Mouse (Mus musculus) forebrain, embryonic 11.5 days (tissue): ENCODE results near the gene Actb. TPM values are rescaled to one million over a fixed set of nuclear protein-coding genes. Genes with fewer than 3 reads are reported as not detected.

Experiments used
- ATAC-seq: fragments of 200-750 bp; cut with Nextera tagmentation; replicated peaks from 2 replicates; pipeline ENCODE4 v1.8.0; 2017; ENCODE audit warnings: moderate TSS enrichment; ENCODE audit not compliant: low FRiP score
- DNase-seq: peaks from one replicate; pipeline ENCODE4 v3.0.0-alpha.2; 2017; ENCODE audit warnings: low spot score
- H3K27ac ChIP-seq: fragments of 300-500 bp; sonication (generic); 2 replicates; pipeline ENCODE4 v1.5.1; 2014; ENCODE audit warnings: low read depth, low read length
- H3K27me3 ChIP-seq: fragments of 300-500 bp; sonication (generic); 2 replicates; pipeline ENCODE4 v1.6.1; 2014; ENCODE audit warnings: mild to moderate bottlenecking, low read length, mixed read lengths; ENCODE audit not compliant: control insufficient read depth, insufficient read depth
- H3K36me3 ChIP-seq: fragments of 300-500 bp; sonication (generic); 2 replicates; pipeline ENCODE4 v1.6.1; 2014; ENCODE audit warnings: mild to moderate bottlenecking, low read length, moderate library complexity, mixed read lengths; ENCODE audit not compliant: control insufficient read depth, insufficient read depth
- H3K4me1 ChIP-seq: fragments of 300-500 bp; sonication (generic); replicated peaks from 2 replicates; pipeline ENCODE4 v1.6.1; 2014; ENCODE audit warnings: low read length, mixed read lengths; ENCODE audit not compliant: control insufficient read depth, insufficient read depth
- H3K4me2 ChIP-seq: fragments of 300-500 bp; sonication (generic); 2 replicates; pipeline ENCODE4 v1.6.1; 2014; ENCODE audit warnings: low read depth, mild to moderate bottlenecking, low read length, moderate library complexity, mixed read lengths; ENCODE audit not compliant: severe bottlenecking
- H3K4me3 ChIP-seq: fragments of 300-500 bp; sonication (generic); 2 replicates; pipeline ENCODE4 v1.5.1; 2014; ENCODE audit warnings: low read depth, low read length
- H3K9ac ChIP-seq: fragments of 300-500 bp; sonication (generic); 2 replicates; pipeline ENCODE4 v1.6.1; 2014; ENCODE audit warnings: low read length
- H3K9me3 ChIP-seq: fragments of 300-500 bp; sonication (generic); 2 replicates; pipeline ENCODE4 v1.6.1; 2016; ENCODE audit warnings: low read length, mixed read lengths; ENCODE audit not compliant: control insufficient read depth
- WGBS: fragments of 180-500 bp; shearing (Covaris S2); extraction: QIAGEN DNeasy Blood & Tissue Kit; methylation state at CpG from one replicate; pipeline ENCODE4 v1.1.7; 2014; 5-methylcytosine and 5-hydroxymethylcytosine counted together
- polyA plus RNA-seq: library from polyadenylated mRNA; unstranded; fragments of >200 nt; fragmentation: Nextera tagmentation; extraction: Ambion mirVana; gene quantifications from 2 replicates; pipeline ENCODE4 v1.2.1, GENCODE M21; 2014

Gene Actb
- polyA plus RNA-seq, 1 experiment from 2014 or later, result 13,526 TPM

DNA sequence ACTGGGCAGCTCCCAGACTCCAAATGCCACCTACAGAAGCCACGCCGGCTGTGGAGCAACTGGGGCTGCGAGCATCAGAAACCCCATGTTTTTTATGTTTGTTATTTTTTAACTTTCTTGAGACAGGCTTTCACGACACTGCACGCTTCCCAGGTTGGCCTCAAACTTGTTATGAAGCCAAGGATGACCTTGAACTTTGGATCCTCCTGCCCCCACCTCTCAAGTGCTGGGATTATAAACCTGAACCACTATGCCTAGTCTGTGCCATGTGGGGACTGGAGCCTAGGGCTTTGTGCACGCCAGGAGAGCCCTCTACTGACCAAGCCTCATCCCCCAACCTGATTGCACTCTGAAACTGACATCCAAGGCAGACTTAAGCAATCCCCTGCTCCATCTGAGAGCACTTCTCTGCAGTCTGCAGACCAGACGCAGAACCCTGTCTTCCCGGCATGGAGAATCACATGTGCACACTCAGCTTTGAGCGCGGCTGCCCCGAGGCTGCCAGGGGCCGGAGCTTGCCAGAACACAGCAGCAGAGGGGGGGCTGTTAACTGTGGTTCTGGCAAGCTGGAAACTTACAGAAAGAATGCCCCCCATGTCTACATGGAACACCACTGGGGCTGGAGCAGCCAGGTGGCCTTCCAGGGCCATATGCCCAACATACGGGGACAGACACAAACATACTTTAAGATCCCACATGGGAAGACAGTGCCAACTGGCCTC is 31.6 kb downstream of the Actb start:
- WGBS, result 96% methylated on average over 13 of the region's 13 CpGs
- H3K4me1 ChIP-seq, result peaks cover 2% of the 10 kb centered on the region; the same call in 1 of the 2 replicates
- H3K27ac ChIP-seq, result no peak overlapping the region
- H3K9ac ChIP-seq, result no peak overlapping the region
- H3K4me3 ChIP-seq, result no peak overlapping the region
- no peaks in the 10 kb centered on the region for H3K27me3 ChIP-seq
- peaks cover 4% of the 10 kb centered on the region; the same call in 1 of the 2 replicates for H3K36me3 ChIP-seq
- H3K9me3 ChIP-seq, result no peaks in the 10 kb centered on the region
- DNase-seq, result no peak
- no peak overlapping the region for H3K4me2 ChIP-seq
- ATAC-seq, result no peak

DNA sequence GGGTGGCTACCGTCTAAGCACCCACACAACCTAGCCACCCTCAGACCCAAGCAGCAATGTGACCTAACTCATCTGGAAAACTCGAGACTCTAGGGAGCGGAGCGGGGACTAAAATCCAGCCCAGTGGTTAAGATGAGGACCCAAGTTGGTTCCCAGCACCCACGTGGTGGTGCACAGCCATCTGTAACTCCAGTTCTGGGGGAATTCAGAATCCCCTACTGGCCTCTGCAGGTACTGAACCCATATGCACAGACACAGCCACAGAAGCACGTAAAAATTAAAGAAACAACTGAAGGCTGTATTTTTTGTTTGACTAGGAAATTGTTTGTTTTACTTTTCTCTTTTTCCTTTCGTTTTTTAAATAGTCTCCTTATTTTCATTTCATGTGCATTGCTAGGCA is 32.8 kb downstream of the Actb start:
- ATAC-seq (no peak), DNase-seq (no peak)
- H3K36me3 ChIP-seq, result peaks cover 4% of the 10 kb centered on the region; the same call in 1 of the 2 replicates
- H3K4me3 ChIP-seq, result no peak overlapping the region
- H3K4me2 ChIP-seq, result no peak overlapping the region
- H3K9ac ChIP-seq, result no peak overlapping the region
- H3K9me3 ChIP-seq, result no peaks in the 10 kb centered on the region
- 93% methylated on average over 7 of the region's 7 CpGs for WGBS
- H3K27me3 ChIP-seq, result no peaks in the 10 kb centered on the region
- no peak overlapping the region for H3K27ac ChIP-seq
- H3K4me1 ChIP-seq, result 0 out of 2 replicates have a peak, but pooled peaks cover 2% of the 10 kb centered on the region

DNA sequence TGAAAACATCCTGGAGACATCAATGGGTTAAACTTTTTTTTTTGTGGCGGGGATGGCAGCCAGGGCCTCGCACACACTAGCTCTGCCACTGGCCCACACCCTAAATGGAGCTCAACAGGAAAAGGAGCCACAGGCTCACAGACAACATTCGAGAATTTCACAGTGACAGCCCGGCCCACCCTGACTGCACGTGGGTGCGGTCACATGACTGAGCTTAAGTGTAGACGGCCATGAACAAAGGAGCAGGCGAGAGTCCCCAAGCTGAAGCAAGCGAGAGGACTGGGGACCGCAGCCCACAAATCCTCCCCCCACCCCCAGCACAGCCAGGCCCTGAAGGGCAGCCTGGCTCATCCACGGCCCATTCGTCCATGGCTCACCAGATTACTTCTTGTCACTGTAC is 34.8 kb downstream of the Actb start:
- Histone ChIP-seq H3K4me1 (no peaks in the 10 kb centered on the region), H3K27me3 (no peaks in the 10 kb centered on the region), H3K9me3 (no peaks in the 10 kb centered on the region), H3K36me3 (peaks cover 4% of the 10 kb centered on the region; the same call in 1 of the 2 replicates), H3K4me2 (no peak overlapping the region), H3K9ac (no peak overlapping the region), H3K27ac (no peak overlapping the region), H3K4me3 (no peak overlapping the region)
- DNase-seq, result no peak
- ATAC-seq, result no peak
- WGBS, result 78% methylated on average over 12 of the region's 12 CpGs

DNA sequence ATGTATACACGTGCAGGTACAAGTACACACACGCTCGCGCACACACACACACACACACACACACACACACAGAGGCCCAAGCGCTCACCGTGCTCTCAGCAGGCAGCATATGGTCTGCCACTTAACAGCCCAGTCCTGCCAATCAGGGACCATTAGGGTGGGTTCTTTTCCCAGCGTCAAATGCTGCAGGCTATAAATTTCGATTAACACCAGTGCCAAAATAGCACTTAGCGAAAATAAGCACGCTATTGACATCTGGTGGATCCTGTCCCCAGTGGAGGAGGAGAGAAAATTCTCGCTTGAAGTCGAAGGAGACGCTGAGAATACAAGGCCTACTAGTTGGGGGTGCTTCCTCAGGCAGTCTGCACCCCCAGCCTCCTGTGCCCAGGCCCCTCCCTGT is 37.1 kb downstream of the Actb start:
- Histone ChIP-seq H3K4me2 (no peak overlapping the region), H3K4me3 (no peak overlapping the region), H3K27ac (no peak overlapping the region), H3K9ac (no peak overlapping the region), H3K4me1 (no peaks in the 10 kb centered on the region), H3K9me3 (no peaks in the 10 kb centered on the region), H3K36me3 (peaks cover 4% of the 10 kb centered on the region; the same call in 1 of the 2 replicates), H3K27me3 (no peaks in the 10 kb centered on the region)
- 81% methylated on average over 13 of the region's 13 CpGs for WGBS
- DNase-seq (no peak), ATAC-seq (0 out of 2 replicates have a peak, but pooled peaks have one; percentile 21)

DNA sequence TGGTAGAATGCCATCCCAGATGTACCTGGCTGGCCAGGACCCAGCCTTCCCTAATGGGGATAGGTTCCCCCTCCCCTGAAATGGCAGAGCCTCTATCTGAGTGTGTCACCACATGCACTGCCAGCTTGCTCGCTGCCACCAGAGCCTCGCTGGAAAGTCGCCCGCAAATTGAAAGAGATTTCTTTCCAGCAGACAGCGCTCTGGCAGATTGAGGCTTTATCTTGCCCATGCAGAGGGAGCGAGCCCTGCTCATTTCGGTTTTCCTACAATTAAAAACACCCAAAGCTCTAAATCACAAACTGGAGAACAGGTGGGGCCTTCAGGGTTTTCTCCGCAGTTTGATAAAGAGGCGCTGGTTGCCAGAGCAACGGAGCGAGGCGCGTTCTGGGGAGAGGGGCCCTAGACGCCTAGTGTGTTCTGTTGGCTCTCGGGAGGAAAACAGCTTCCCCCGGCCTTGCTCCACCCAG is 48.8 kb downstream of the Actb start:
- Histone ChIP-seq H3K36me3 (no peaks in the 10 kb centered on the region), H3K27me3 (no peaks in the 10 kb centered on the region), H3K9ac (no peak overlapping the region), H3K27ac (no peak overlapping the region), H3K4me3 (no peak overlapping the region), H3K4me2 (no peak overlapping the region), H3K4me1 (no peaks in the 10 kb centered on the region), H3K9me3 (peaks cover 3% of the 10 kb centered on the region)
- ATAC-seq (no peak), DNase-seq (no peak)
- WGBS, result 52% methylated on average over 16 of the region's 16 CpGs

DNA sequence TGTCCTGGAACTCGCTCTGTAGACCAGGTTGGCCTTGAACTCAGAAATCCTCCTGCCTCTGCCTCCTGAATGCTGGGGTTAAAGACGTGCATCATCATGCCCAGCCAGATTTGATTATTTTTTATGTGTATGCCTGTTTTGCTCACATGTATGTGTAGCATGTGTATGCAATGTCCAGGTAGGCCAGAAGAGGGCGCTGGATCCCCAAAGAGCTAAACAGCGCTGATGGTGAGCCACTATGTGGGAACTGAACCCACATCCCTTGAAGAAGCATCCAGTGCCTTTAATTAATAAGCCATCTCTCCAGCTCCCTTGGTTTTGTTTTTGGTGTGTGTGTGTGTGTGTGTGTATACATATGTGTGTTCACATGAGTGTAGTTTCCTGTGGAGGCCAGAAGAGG is 50.1 kb downstream of the Actb start:
- H3K9ac ChIP-seq, result no peak overlapping the region
- no peak overlapping the region for H3K4me2 ChIP-seq
- no peak for DNase-seq
- H3K36me3 ChIP-seq, result no peaks in the 10 kb centered on the region
- no peak overlapping the region for H3K4me3 ChIP-seq
- H3K27ac ChIP-seq, result no peak overlapping the region
- peaks cover 3% of the 10 kb centered on the region for H3K9me3 ChIP-seq
- ATAC-seq, result no peak
- H3K4me1 ChIP-seq, result no peaks in the 10 kb centered on the region
- 70% methylated on average over 4 of the region's 4 CpGs for WGBS
- no peaks in the 10 kb centered on the region for H3K27me3 ChIP-seq

DNA sequence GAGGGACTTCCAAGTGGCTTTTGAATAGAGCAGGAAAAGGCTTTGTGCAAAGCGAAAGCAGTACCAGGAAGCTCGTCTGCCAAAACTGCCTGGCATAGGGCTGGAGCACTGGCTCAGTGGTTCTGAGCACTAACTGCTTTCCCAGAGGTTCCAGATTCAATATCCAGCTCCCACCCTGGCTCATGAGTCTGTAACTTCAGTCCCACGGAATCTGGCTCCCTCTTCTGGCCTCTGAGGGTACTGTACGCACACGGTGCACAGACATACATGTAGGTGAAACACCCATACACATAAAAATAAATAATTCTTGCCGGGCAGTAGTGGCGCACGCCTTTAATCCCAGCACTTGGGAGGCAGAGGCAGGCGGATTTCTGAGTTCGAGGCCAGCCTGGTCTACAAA is 51.7 kb downstream of the Actb start:
- peak; percentile 77 for DNase-seq
- no peak overlapping the region for H3K27ac ChIP-seq
- no peak overlapping the region for H3K4me2 ChIP-seq
- H3K4me1 ChIP-seq, result no peaks in the 10 kb centered on the region
- 80% methylated on average over 10 of the region's 10 CpGs for WGBS
- no peaks in the 10 kb centered on the region for H3K36me3 ChIP-seq
- peaks cover 3% of the 10 kb centered on the region for H3K9me3 ChIP-seq
- ATAC-seq, result no peak
- no peaks in the 10 kb centered on the region for H3K27me3 ChIP-seq
- no peak overlapping the region for H3K9ac ChIP-seq
- no peak overlapping the region for H3K4me3 ChIP-seq

DNA sequence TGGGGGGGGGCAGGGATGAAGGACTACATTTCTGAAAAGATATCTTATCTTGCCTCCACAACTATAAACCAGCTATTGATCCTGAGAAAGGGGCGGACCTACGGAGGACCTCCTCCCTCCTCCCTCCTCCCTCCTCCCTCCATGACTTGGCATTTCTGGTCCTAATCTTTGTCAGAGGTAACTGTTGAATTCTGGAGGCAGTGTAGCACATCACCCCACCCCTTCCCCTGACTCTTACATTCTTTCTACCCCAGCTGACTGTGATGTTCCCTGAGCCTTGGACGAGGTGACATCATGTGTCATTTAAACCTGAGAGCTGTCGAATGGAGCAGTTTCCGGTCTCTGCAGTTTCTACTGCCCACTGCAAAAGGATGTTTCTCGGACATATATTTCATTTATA is 53.0 kb downstream of the Actb start:
- Histone ChIP-seq H3K36me3 (no peaks in the 10 kb centered on the region), H3K4me2 (no peak overlapping the region), H3K9ac (no peak overlapping the region), H3K4me1 (no peaks in the 10 kb centered on the region), H3K4me3 (no peak overlapping the region), H3K27me3 (no peaks in the 10 kb centered on the region), H3K27ac (no peak overlapping the region), H3K9me3 (peaks cover 3% of the 10 kb centered on the region)
- 84% methylated on average over 6 of the region's 6 CpGs for WGBS
- DNase-seq (no peak), ATAC-seq (no peak)
